Mouse (Mus musculus) lung, postnatal 0 days (tissue): ENCODE measurements at regions not wholly inside any gene's neighbourhood (a gene's known extent, or its start where the extent isn't known, plus 50 kb on each side); places are given as distances from the start of the nearest gene placed in this dataset.

Experiments
- CTCF ChIP-seq: IDR thresholded peaks from 2 replicates; pipeline ENCODE4 v1.5.1; 2016; ENCODE audit warnings: antibody characterized with exemption, mild to moderate bottlenecking
- EP300 ChIP-seq: IDR thresholded peaks from 2 replicates; pipeline ENCODE4 v1.6.1; 2016; ENCODE audit warnings: antibody characterized with exemption, mild to moderate bottlenecking, control low read depth

GRCm38 (mm10) chr9:104463701-104464100, 83.4 kb upstream of the Cpne4 start:
- TF ChIP-seq CTCF, result no peak
- peak; percentile 84 for TF ChIP-seq EP300
